Mouse (Mus musculus): Measurements from ENCODE around the gene Runx3. TPM values are rescaled to one million over a fixed set of nuclear protein-coding genes. Genes with fewer than 3 reads are reported as not detected.

Runx3 gene
- polyA plus RNA-seq, 1 experiment from 2014 or later: 0.57 TPM

- Histone ChIP-seq H3K36me3 (ENCODE audit: control insufficient read depth, insufficient read depth, low read length) (peaks cover 18% of the 10 kb centered on the region), H3K9me3 (ENCODE audit: control insufficient read depth, low read length) (no peaks in the 10 kb centered on the region), H3K9ac (ENCODE audit: low read length) (no peak overlapping the region), H3K4me1 (ENCODE audit: control insufficient read depth, insufficient read depth, low read length) (no peaks in the 10 kb centered on the region), H3K27ac (replicated peaks; ENCODE audit: low read depth, low read length) (no peak overlapping the region), H3K4me3 (ENCODE audit: low read depth, low read length) (no peak overlapping the region), H3K4me2 (ENCODE audit: low read depth, severe bottlenecking) (no peak overlapping the region), H3K27me3 (ENCODE audit: control insufficient read depth, insufficient read depth, low read length) (no peaks in the 10 kb centered on the region)
- ATAC-seq (ENCODE audit: insufficient number of reproducible peaks, low FRiP score, low TSS enrichment, low read depth): no peak
- peak; percentile 82 for DNase-seq (ENCODE audit: low spot score)
- WGBS: 61% methylated on average over 4 of the region's 4 CpGs
Observed at GRCm38 (mm10) chr4:135219652-135220051, 99.2 kb downstream of the Runx3 start.

- Histone ChIP-seq H3K27me3 (ENCODE audit: control insufficient read depth, insufficient read depth, low read length) (no peaks in the 10 kb centered on the region), H3K4me2 (ENCODE audit: low read depth, severe bottlenecking) (no peak overlapping the region), H3K9ac (ENCODE audit: low read length) (no peak overlapping the region), H3K9me3 (ENCODE audit: control insufficient read depth, low read length) (no peaks in the 10 kb centered on the region), H3K36me3 (ENCODE audit: control insufficient read depth, insufficient read depth, low read length) (peaks cover 18% of the 10 kb centered on the region), H3K4me3 (ENCODE audit: low read depth, low read length) (no peak overlapping the region), H3K4me1 (ENCODE audit: control insufficient read depth, insufficient read depth, low read length) (no peaks in the 10 kb centered on the region), H3K27ac (replicated peaks; ENCODE audit: low read depth, low read length) (no peak overlapping the region)
- 88% methylated on average over 3 of the region's 3 CpGs for WGBS
- DNase-seq (ENCODE audit: low spot score): no peak
- ATAC-seq (ENCODE audit: insufficient number of reproducible peaks, low FRiP score, low TSS enrichment, low read depth): no peak
Observed at GRCm38 (mm10) chr4:135220641-135221040, 100.2 kb downstream of the Runx3 start.

- Histone ChIP-seq H3K4me2 (ENCODE audit: low read depth, severe bottlenecking) (no peak overlapping the region), H3K27ac (replicated peaks; ENCODE audit: low read depth, low read length) (peak overlapping the region; percentile 43), H3K4me1 (ENCODE audit: control insufficient read depth, insufficient read depth, low read length) (no peaks in the 10 kb centered on the region), H3K27me3 (ENCODE audit: control insufficient read depth, insufficient read depth, low read length) (no peaks in the 10 kb centered on the region), H3K9me3 (ENCODE audit: control insufficient read depth, low read length) (no peaks in the 10 kb centered on the region), H3K9ac (ENCODE audit: low read length) (no peak overlapping the region), H3K36me3 (ENCODE audit: control insufficient read depth, insufficient read depth, low read length) (peaks cover 13% of the 10 kb centered on the region), H3K4me3 (ENCODE audit: low read depth, low read length) (no peak overlapping the region)
- WGBS: 76% methylated on average over 12 of the region's 12 CpGs
- ATAC-seq (ENCODE audit: insufficient number of reproducible peaks, low FRiP score, low TSS enrichment, low read depth): no peak
- no peak for DNase-seq (ENCODE audit: low spot score)
Observed at GRCm38 (mm10) chr4:135221632-135222407, 101.4 kb downstream of the Runx3 start.

- Histone ChIP-seq H3K9me3 (ENCODE audit: control insufficient read depth, low read length) (no peaks in the 10 kb centered on the region), H3K36me3 (ENCODE audit: control insufficient read depth, insufficient read depth, low read length) (peaks cover 5% of the 10 kb centered on the region; the same call in 1 of the 2 replicates), H3K27me3 (ENCODE audit: control insufficient read depth, insufficient read depth, low read length) (no peaks in the 10 kb centered on the region), H3K4me2 (ENCODE audit: low read depth, severe bottlenecking) (no peak overlapping the region), H3K4me1 (ENCODE audit: control insufficient read depth, insufficient read depth, low read length) (no peaks in the 10 kb centered on the region), H3K4me3 (ENCODE audit: low read depth, low read length) (no peak overlapping the region), H3K9ac (ENCODE audit: low read length) (no peak overlapping the region), H3K27ac (replicated peaks; ENCODE audit: low read depth, low read length) (no peak overlapping the region)
- WGBS: 94% methylated on average over 9 of the region's 9 CpGs
- ATAC-seq (ENCODE audit: insufficient number of reproducible peaks, low FRiP score, low TSS enrichment, low read depth) (no peak), DNase-seq (ENCODE audit: low spot score) (no peak)
Observed at GRCm38 (mm10) chr4:135223808-135224207, 103.4 kb downstream of the Runx3 start.

GRCm38 (mm10) chr4:135226008-135226667, 105.7 kb downstream of the Runx3 start:
- Histone ChIP-seq H3K9me3 (ENCODE audit: control insufficient read depth, low read length) (no peaks in the 10 kb centered on the region), H3K4me3 (ENCODE audit: low read depth, low read length) (no peak overlapping the region), H3K36me3 (ENCODE audit: control insufficient read depth, insufficient read depth, low read length) (no peaks in the 10 kb centered on the region; the same call in 1 of the 2 replicates), H3K27me3 (ENCODE audit: control insufficient read depth, insufficient read depth, low read length) (no peaks in the 10 kb centered on the region), H3K27ac (replicated peaks; ENCODE audit: low read depth, low read length) (no peak overlapping the region), H3K9ac (ENCODE audit: low read length) (no peak overlapping the region), H3K4me1 (ENCODE audit: control insufficient read depth, insufficient read depth, low read length) (no peaks in the 10 kb centered on the region), H3K4me2 (ENCODE audit: low read depth, severe bottlenecking) (no peak overlapping the region)
- no peak for ATAC-seq (ENCODE audit: insufficient number of reproducible peaks, low FRiP score, low TSS enrichment, low read depth)
- WGBS: 94% methylated on average over 12 of the region's 12 CpGs
- no peak for DNase-seq (ENCODE audit: low spot score)

Other genes with a start within 250 kb of the Runx3 start
- 145 and 154 TPM in 2 replicates for gene Tmem50a, start 205.6 kb upstream of the Runx3 start, polyA plus RNA-seq (2014; fragmentation: Nextera tagmentation; extraction: Ambion mirVana)
- gene Rsrp1, start 197.1 kb upstream of the Runx3 start, polyA plus RNA-seq (2014; fragmentation: Nextera tagmentation; extraction: Ambion mirVana): 345 and 367 TPM in 2 replicates
- gene Syf2, start 189.8 kb upstream of the Runx3 start, polyA plus RNA-seq (2014; fragmentation: Nextera tagmentation; extraction: Ambion mirVana): 69.8 and 75.6 TPM in 2 replicates
- gene Clic4, start 152.2 kb downstream of the Runx3 start, polyA plus RNA-seq (2014; fragmentation: Nextera tagmentation; extraction: Ambion mirVana): 141 and 161 TPM in 2 replicates
- gene Srrm1, start 232.7 kb downstream of the Runx3 start, polyA plus RNA-seq (2014; fragmentation: Nextera tagmentation; extraction: Ambion mirVana): 243 and 254 TPM in 2 replicates